ENCODE assay signal across 13 mouse cellular contexts in genomic region chr6:67178101-67178500, GRCm38 (mm10). TPM values are rescaled to one million over a fixed set of nuclear protein-coding genes. Genes with fewer than 3 reads are reported as not detected.
DNase-seq lines count a peak whose midpoint lies in the region; ATAC-seq and TF ChIP-seq lines count a peak whose summit lies in the region.
"Had no signal": no experiment of that assay in that cellular context is flagged by ENCODE, and none has a peak within 500 bp of the region (broad histone marks: within the 10 kb centered on the region; RNA-seq: fewer than 3 reads in every experiment).

No protein-coding gene starts in this region.

- no peaks in the 10 kb centered on the region for H3K79me2 ChIP-seq in MEL (ENCODE audit: control insufficient read depth, insufficient read depth, low read length, poor library complexity)

- peaks cover 3% of the 10 kb centered on the region; the same call in 1 of the 2 replicates for H3K4me1 ChIP-seq in heart, embryonic 11.5 days (ENCODE audit: control insufficient read depth, insufficient read depth, low read length)
- H3K4me1 ChIP-seq in MEL (ENCODE audit: control insufficient read depth in 1 of 2, insufficient read depth in 2 of 2, low read length in 2 of 2) = no peaks in the 10 kb centered on the region; a peak in 1 of 4 replicates
- H3K4me1 ChIP-seq: embryonic facial prominence, embryonic 12.5 days had no signal

- H3K9ac ChIP-seq in heart, embryonic 11.5 days (ENCODE audit: low read depth, low read length) = no peak overlapping the region
- no peak overlapping the region for H3K9ac ChIP-seq in MEL (ENCODE audit: control insufficient read depth, low read depth, low read length, poor library complexity, severe bottlenecking)
- H3K9ac ChIP-seq: embryonic facial prominence, embryonic 12.5 days had no signal

- H3K4me3 ChIP-seq in heart, embryonic 11.5 days (ENCODE audit: low read depth, low read length) = no peak overlapping the region
- H3K4me3 ChIP-seq in MEL (ENCODE audit: control insufficient read depth in 1 of 2, insufficient read depth in 1 of 2, low read depth in 2 of 2, low read length in 2 of 2) = no peak overlapping the region
- H3K4me3 ChIP-seq: embryonic facial prominence, embryonic 12.5 days; left cerebral cortex, adult 2 months had no signal

- no peak for TF ChIP-seq POLR2A in MEL (IDR thresholded peaks at IDR 0.05; ENCODE audit: control insufficient read depth in 1 of 2, insufficient read depth in 1 of 2, low read depth in 1 of 2, low read length in 2 of 2, poor library complexity in 1 of 2)

- no peak for TF ChIP-seq RAD21 in MEL (IDR thresholded peaks at IDR 0.05; ENCODE audit: low read depth, low read length)

- intact Hi-C loops in heart, postnatal 10 days (cut with DNase I) = no loop called here

- ATAC-seq in heart, embryonic 11.5 days (replicated peaks; ENCODE audit: insufficient number of reproducible peaks, low FRiP score, low TSS enrichment) = 0 out of 2 replicates have a peak, but pooled peaks have one; percentile 26

- no peaks in the 10 kb centered on the region for H3K27me3 ChIP-seq in heart, embryonic 11.5 days (ENCODE audit: control insufficient read depth, insufficient read depth, low read length)
- no peaks in the 10 kb centered on the region for H3K27me3 ChIP-seq in MEL (ENCODE audit: control insufficient read depth in 1 of 2, insufficient read depth in 2 of 2, low read length in 2 of 2)
- H3K27me3 ChIP-seq: embryonic facial prominence, embryonic 12.5 days had no signal

- no peak for TF ChIP-seq EP300 in MEL (IDR thresholded peaks at IDR 0.05; ENCODE audit: low read depth in 1 of 2, low read length in 2 of 2)

- no peak overlapping the region for H3K4me2 ChIP-seq in heart, embryonic 11.5 days
- H3K4me2 ChIP-seq: embryonic facial prominence, embryonic 12.5 days had no signal

- no peak overlapping the region for H3K27ac ChIP-seq in heart, embryonic 11.5 days (ENCODE audit: low read depth, low read length)
- no peak overlapping the region for H3K27ac ChIP-seq in MEL (ENCODE audit: control insufficient read depth, low read depth, low read length)
- H3K27ac ChIP-seq: embryonic facial prominence, embryonic 12.5 days; kidney, postnatal 0 days; left cerebral cortex, adult 2 months had no signal

- no peaks in the 10 kb centered on the region for H3K36me3 ChIP-seq in heart, embryonic 11.5 days (ENCODE audit: control insufficient read depth, insufficient read depth, low read length)
- H3K36me3 ChIP-seq in MEL (ENCODE audit: control insufficient read depth in 1 of 2, insufficient read depth in 2 of 2, low read length in 2 of 2) = no peaks in the 10 kb centered on the region
- H3K36me3 ChIP-seq: embryonic facial prominence, embryonic 12.5 days had no signal

- TF ChIP-seq CTCF in MEL (IDR thresholded peaks at IDR 0.05 in 2 of 3, conservative IDR thresholded peaks at IDR 0.05 in 1 of 3; ENCODE audit: control insufficient read depth in 1 of 3, insufficient read depth in 1 of 3, low read depth in 2 of 3, low read length in 3 of 3, poor library complexity in 1 of 3, severe bottlenecking in 1 of 3) = no peak

- DNase-seq in adrenal gland, postnatal 25 days = peak; percentile 15
- DNase-seq in adrenal gland, postnatal 4 days (ENCODE audit: low spot score in 2 of 2) = no peak
- no peak for DNase-seq in heart, adult 8-10 months (ENCODE audit: low spot score)
- DNase-seq in MEL (ENCODE audit: low read depth, low spot score) = peak; percentile 49
- DNase-seq in heart, postnatal 10 days = peak; percentile 75 to 78
- DNase-seq in Muller cell, postnatal 12 days (ENCODE audit: inconsistent ontology term) = no peak
- no peak for DNase-seq in layer of hippocampus, postnatal 14 days (ENCODE audit: low spot score in 2 of 2)
- DNase-seq: gastrocnemius, postnatal 36 days; lung, adult 2 months had no signal

- peaks cover 2% of the 10 kb centered on the region; the same call in 1 of the 2 replicates for H3K9me3 ChIP-seq in heart, embryonic 11.5 days (replicated peaks; ENCODE audit: control insufficient read depth, low read length)
- no peaks in the 10 kb centered on the region for H3K9me3 ChIP-seq in MEL (replicated peaks; ENCODE audit: insufficient read depth, low read length)
- H3K9me3 ChIP-seq: embryonic facial prominence, embryonic 12.5 days had no signal

- WGBS in heart, embryonic 11.5 days (ENCODE audit: insufficient replicate concordance) = 19% methylated on average over 1 of the region's 1 CpGs

TF ChIP-seq in MEL, 35 proteins besides CTCF, POLR2A, EP300 and RAD21:
- TF ChIP-seq MAFK (IDR thresholded peaks at IDR 0.05; ENCODE audit: borderline replicate concordance, low read depth, low read length) (no peak), MEF2A (IDR thresholded peaks at IDR 0.05; ENCODE audit: extremely low read depth, insufficient replicate concordance, low read depth, low read length, poor library complexity, severe bottlenecking) (peak; percentile 17; the same call in 1 of the 2 replicates)

RNA-seq across cellular contexts. Expression of gene Serbp1, which starts 59.9 kb away (rescaled TPM):
- 323 and 405 TPM in 2 replicates for total RNA-seq in adrenal gland, postnatal 25 days (2021)
- total RNA-seq in adrenal gland, postnatal 4 days (2021) = 100 to 1,000 TPM; 354 to 387 TPM
- polyA plus RNA-seq in heart, embryonic 11.5 days (2014; fragmentation: Nextera tagmentation; extraction: Ambion mirVana) = 447 and 449 TPM in 2 replicates
- 100 to 1,000 TPM; 155 to 268 (median 219) TPM for total RNA-seq in heart, adult 8-10 months (2022)
- 1,043 and 1,179 TPM in 2 replicates for total RNA-seq in MEL (2012; rRNA removed)
- polyA plus RNA-seq in MEL (2012; ENCODE audit: insufficient read depth in 1 of 2, insufficient read length in 2 of 2, low read depth in 1 of 2, low replicate concordance in 2 of 2, missing spikeins in 1 of 2) = 1,000 to 10,000 TPM; 1,049 to 1,809 TPM
- total RNA-seq in heart, postnatal 10 days (2021) = 100 to 1,000 TPM; 247 to 271 TPM
- 100 to 1,000 TPM; 227 to 243 TPM for total RNA-seq in layer of hippocampus, postnatal 14 days (2021)

Comparison
In these comparisons a context has a peak if more than half of its experiments do, and no peak if none do; other contexts are left out.
1. DNase-seq: peak in adrenal gland, postnatal 25 days (single experiment), MEL (single experiment) and heart, postnatal 10 days (2 of 2); none in adrenal gland, postnatal 4 days (0 of 2), heart, adult 8-10 months (single experiment), Muller cell, postnatal 12 days (single experiment) and layer of hippocampus, postnatal 14 days (0 of 2).